Mouse (Mus musculus): ENCODE data around the gene Serpinb5. TPM values are rescaled to one million over a fixed set of nuclear protein-coding genes. Genes with fewer than 3 reads are reported as not detected.

Serpinb5 gene
- not detected for polyA plus RNA-seq (2017; shearing (Covaris generic))

GRCm38 (mm10) chr1:106860847-106861246 lies at the start of gene Serpinb5:
Gene Serpinb5, plus strand, starts transcription at chr1:106861173.

Other genes with a start within 250 kb of the Serpinb5 start
- 209 TPM for gene Bcl2, start 146.9 kb upstream of the Serpinb5 start, polyA plus RNA-seq (2017; shearing (Covaris generic))
- 36.0 TPM for gene Kdsr, start 101.4 kb upstream of the Serpinb5 start, polyA plus RNA-seq (2017; shearing (Covaris generic))
- 124 TPM for gene Vps4b, start 64.4 kb upstream of the Serpinb5 start, polyA plus RNA-seq (2017; shearing (Covaris generic))
- not detected for gene Serpinb12, start 73.3 kb downstream of the Serpinb5 start, polyA plus RNA-seq (2017; shearing (Covaris generic))
- gene Serpinb13, start 119.8 kb downstream of the Serpinb5 start, polyA plus RNA-seq (2017; shearing (Covaris generic)): not detected
- not detected for gene Serpinb3a, start 191.1 kb downstream of the Serpinb5 start, polyA plus RNA-seq (2017; shearing (Covaris generic))
- not detected for gene Serpinb3d, start 222.3 kb downstream of the Serpinb5 start, polyA plus RNA-seq (2017; shearing (Covaris generic))

Measured in CD4-positive, CD25-positive, alpha-beta regulatory T cell, adult 9 weeks (primary cell).